Mouse (Mus musculus) E14TG2a.4 (cell line): ENCODE data around the gene Trpc7.

ENCODE experiments used
- H3K27me3 ChIP-seq: 2 replicates; pipeline ENCODE4 v1.6.1; 2014; ENCODE audit warnings: low read length, control low read depth; ENCODE audit not compliant: insufficient read depth
- H3K36me3 ChIP-seq: 2 replicates; pipeline ENCODE4 v1.6.1; 2014; ENCODE audit warnings: low read length, control low read depth; ENCODE audit not compliant: insufficient read depth
- H3K4me1 ChIP-seq: replicated peaks from 2 replicates; pipeline ENCODE4 v1.6.1; 2014; ENCODE audit warnings: low read depth, low read length, control low read depth
- H3K4me3 ChIP-seq: replicated peaks from 2 replicates; pipeline ENCODE4 v1.5.1; 2014; ENCODE audit warnings: mild to moderate bottlenecking, low read length
- H3K9me3 ChIP-seq: 2 replicates; pipeline ENCODE4 v1.6.1; 2014; ENCODE audit warnings: low read length, control low read depth
- CTCF ChIP-seq: conservative IDR thresholded peaks from 2 replicates; pipeline ENCODE4 v1.5.1; 2014; ENCODE audit warnings: low read length
- NANOG ChIP-seq: IDR thresholded peaks from 2 replicates; pipeline ENCODE4 v1.6.1; 2014; ENCODE audit warnings: borderline replicate concordance, low read length, mixed read lengths
- POU5F1 ChIP-seq: IDR thresholded peaks from 2 replicates; pipeline ENCODE4 v1.6.1; 2014; ENCODE audit warnings: low read length, borderline replicate concordance

Trpc7 gene

DNA sequence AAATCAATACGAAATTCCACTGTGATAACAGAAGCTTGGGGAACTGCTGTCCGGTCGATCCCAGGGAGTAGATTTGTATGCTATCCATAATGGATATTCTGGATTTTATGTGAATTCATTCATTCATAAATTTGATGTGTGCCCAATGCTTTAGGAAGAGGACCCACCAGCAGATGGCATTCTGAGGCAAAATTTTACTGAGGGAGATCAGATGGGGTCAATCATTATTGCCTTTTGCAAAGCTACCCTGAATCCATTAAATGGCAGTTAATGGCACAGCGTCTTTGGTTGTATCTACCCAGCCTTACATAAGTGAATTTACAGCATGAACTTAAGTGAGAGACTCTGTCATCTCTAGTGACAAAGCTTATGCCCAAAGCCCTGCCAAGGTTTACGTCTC lies 1.2 kb downstream of the Trpc7 start:
- Histone ChIP-seq H3K4me3 (no peak overlapping the region), H3K4me1 (peaks cover 4% of the 10 kb centered on the region; the same call in 1 of the 2 replicates), H3K36me3 (no peaks in the 10 kb centered on the region), H3K9me3 (no peaks in the 10 kb centered on the region), H3K27me3 (peaks cover 20% of the 10 kb centered on the region)
- TF ChIP-seq NANOG (no peak), CTCF (no peak), POU5F1 (no peak)

DNA sequence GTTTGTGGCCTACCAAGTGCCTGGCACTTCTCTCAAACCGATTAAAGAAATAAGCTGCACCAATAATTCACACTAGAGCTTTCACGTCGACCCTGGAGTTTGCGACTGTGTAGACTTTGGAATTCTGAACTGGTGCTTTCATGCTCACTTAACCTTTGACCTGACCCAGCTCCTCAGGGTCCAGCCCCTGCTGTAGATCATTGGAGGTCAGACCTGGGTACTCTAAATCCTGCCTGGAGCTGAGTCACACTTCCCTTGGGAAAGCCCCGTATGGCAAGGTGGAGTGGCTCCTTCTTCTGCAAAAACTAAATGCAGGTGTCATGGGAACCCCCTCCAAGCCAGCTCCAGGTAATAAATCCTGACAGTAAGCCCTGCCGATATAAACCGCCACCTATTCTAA lies 5.9 kb downstream of the Trpc7 start:
- Histone ChIP-seq H3K9me3 (no peaks in the 10 kb centered on the region), H3K27me3 (peaks cover 36% of the 10 kb centered on the region), H3K4me1 (peaks cover 23% of the 10 kb centered on the region), H3K4me3 (no peak overlapping the region), H3K36me3 (no peaks in the 10 kb centered on the region)
- no peak for TF ChIP-seq NANOG
- TF ChIP-seq POU5F1, result no peak
- TF ChIP-seq CTCF, result no peak

DNA sequence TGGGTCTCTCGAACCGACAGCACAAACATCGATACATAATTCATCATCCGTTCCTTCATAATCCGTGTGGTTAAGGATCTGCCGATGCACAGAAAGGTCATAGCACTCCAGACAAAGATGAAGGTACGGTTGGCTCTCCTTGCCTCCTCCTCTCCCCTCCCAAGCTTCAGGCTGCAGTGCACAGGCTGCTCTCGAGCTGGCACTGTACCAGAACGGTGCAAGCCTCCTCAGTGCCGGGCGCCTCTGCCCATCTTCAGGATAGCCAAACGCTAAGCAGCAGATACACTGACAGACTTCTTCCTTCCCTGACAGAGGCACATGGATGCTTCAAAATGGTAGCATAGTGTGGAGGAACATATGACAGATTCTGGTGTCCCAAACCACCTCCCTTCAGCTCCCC lies 12.9 kb downstream of the Trpc7 start:
- H3K4me3 ChIP-seq, result no peak overlapping the region
- H3K27me3 ChIP-seq, result peaks cover 12% of the 10 kb centered on the region
- no peak for TF ChIP-seq NANOG
- no peak for TF ChIP-seq CTCF
- TF ChIP-seq POU5F1, result no peak
- peaks cover 4% of the 10 kb centered on the region; the same call in 1 of the 2 replicates for H3K9me3 ChIP-seq
- H3K4me1 ChIP-seq, result peaks cover 24% of the 10 kb centered on the region
- no peaks in the 10 kb centered on the region for H3K36me3 ChIP-seq

DNA sequence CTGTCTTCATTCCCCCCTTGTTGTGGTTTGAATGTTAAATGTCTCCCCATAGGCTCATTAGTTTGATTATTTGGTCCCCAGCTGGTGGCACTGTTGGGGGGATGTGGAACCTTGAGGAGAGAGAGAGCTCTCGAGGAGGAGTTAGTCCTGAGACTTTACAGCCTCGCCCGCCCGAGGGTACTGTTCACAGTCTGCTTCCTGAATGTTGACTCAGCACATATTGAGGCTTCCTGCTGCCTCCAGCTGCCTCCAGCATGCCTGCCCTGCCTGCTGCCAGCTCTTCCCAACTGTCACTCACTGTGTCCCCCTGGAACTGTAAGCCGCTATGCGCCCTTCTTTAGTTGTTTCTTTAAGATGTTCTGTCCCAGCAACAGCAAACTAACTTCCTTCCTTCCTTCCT lies 31.2 kb downstream of the Trpc7 start:
- peaks cover 15% of the 10 kb centered on the region; the same call in 1 of the 2 replicates for H3K27me3 ChIP-seq
- no peaks in the 10 kb centered on the region for H3K9me3 ChIP-seq
- H3K4me3 ChIP-seq, result no peak overlapping the region
- H3K4me1 ChIP-seq, result peaks cover 12% of the 10 kb centered on the region; the same call in 1 of the 2 replicates
- TF ChIP-seq CTCF (no peak), POU5F1 (no peak), NANOG (no peak)
- H3K36me3 ChIP-seq, result no peaks in the 10 kb centered on the region

DNA sequence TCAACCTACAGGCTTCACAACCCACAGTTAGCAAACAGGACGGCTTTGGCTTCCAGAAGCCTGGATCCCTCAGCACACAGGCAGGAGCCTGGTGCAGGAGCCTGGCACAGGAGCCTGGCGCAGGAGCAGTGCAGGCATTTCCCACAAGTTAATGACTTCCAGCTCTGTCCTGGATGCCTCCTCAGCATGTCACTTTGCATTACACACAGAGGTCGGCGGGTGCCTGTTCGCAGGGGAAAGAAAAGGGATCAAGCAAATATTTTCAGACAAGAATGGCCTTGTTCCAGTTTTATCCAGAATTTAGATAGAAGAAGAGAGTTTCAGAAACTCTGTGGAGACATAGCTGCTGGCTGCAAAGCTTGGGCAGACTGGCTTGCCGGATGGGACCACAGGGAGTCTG lies 33.8 kb downstream of the Trpc7 start:
- Histone ChIP-seq H3K9me3 (no peaks in the 10 kb centered on the region), H3K36me3 (no peaks in the 10 kb centered on the region), H3K4me1 (peaks cover 12% of the 10 kb centered on the region; the same call in 1 of the 2 replicates), H3K4me3 (no peak overlapping the region), H3K27me3 (peaks cover 14% of the 10 kb centered on the region; the same call in 1 of the 2 replicates)
- TF ChIP-seq POU5F1 (no peak), CTCF (no peak), NANOG (no peak)

DNA sequence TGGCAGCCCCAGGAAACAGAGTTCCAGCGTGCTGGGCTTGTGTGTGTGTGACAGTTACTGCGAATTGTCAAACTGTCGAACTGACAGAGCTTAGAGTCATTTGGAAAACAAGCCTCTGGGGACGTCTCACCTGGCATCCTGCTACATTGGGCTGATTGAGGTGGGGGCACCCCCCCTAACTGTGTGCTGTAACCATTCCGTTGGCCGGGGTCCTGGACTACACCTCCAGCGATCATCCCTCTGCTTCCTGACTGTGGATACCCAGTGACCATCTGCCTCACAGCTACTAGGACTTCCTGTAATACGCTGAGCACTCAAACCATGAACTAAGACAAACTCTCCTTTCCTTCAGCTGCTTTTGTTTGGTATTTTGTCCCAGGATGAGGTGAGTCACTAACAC lies 41.3 kb downstream of the Trpc7 start:
- TF ChIP-seq NANOG (no peak), CTCF (no peak), POU5F1 (no peak)

DNA sequence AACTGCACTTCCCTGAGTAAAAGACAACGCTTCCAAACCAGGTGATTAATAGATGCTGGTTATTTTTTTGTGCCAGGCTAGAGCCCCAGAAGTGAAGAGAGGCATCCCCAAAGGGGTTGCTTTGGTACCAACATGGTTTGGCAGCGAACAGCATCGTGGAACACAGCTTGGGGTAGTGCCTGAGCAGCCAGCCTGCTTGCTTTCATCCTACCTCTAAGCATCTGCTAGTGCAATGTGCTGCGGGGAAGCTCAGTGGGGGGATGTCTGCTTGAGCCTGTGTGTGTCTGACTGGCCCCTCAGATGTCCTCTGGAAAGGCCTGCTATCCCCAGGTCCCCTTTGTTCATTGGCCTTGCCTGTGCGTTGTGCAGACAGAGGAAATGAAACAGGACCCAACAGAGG lies 42.4 kb downstream of the Trpc7 start:
- Histone ChIP-seq H3K4me1 (no peaks in the 10 kb centered on the region), H3K4me3 (no peak overlapping the region), H3K36me3 (no peaks in the 10 kb centered on the region), H3K9me3 (no peaks in the 10 kb centered on the region), H3K27me3 (peaks cover 2% of the 10 kb centered on the region; the same call in 1 of the 2 replicates)
- TF ChIP-seq CTCF, result no peak

More for the DNA sequence above, 41.3 kb downstream of the Trpc7 start:
- Histone ChIP-seq H3K27me3 (peaks cover 2% of the 10 kb centered on the region; the same call in 1 of the 2 replicates), H3K9me3 (no peaks in the 10 kb centered on the region), H3K4me3 (no peak overlapping the region), H3K4me1 (no peaks in the 10 kb centered on the region), H3K36me3 (no peaks in the 10 kb centered on the region)

DNA sequence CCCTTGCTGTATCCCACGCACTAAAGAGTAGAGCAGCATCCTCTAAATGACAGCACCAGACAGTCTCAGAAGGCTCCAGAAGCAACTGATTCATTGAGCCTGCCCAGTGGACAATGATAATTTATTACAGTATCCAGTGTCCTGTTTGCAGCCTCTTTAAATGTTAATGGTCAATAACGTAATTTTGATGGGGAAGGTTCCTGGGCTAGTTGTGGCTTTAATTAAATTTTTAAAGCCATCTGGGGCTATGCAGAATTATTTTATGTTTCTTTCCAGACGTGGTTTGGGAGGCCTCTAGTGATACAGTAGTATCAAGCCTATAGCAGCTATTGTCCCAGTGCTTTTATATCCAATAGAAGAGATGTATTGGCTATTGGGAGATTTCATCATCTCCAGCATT lies 49.9 kb downstream of the Trpc7 start:
- TF ChIP-seq CTCF (no peak), POU5F1 (no peak), NANOG (no peak)
- no peaks in the 10 kb centered on the region for H3K27me3 ChIP-seq
- no peaks in the 10 kb centered on the region for H3K4me1 ChIP-seq
- H3K36me3 ChIP-seq, result no peaks in the 10 kb centered on the region
- H3K9me3 ChIP-seq, result peaks cover 15% of the 10 kb centered on the region
- no peak overlapping the region for H3K4me3 ChIP-seq

DNA sequence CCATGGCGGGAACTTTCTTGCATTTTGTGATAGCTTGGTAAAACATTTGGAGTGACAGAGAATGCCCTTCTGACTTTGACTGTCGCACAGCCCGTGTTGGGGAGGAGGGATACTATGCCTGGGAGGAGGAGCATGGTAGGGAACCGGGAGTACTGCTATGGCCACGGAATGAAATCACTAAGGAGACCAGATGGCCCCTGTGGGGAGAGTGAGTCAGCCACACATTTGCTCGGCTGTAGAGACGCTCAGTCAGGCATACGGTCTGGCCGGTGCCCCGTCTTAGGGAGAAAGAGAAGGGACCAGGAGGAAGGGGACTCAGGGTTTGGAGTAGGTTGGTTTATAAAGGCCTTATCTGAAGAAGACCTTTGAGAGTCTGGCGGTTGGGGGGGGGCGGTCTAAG lies 80.3 kb downstream of the Trpc7 start:
- Histone ChIP-seq H3K4me3 (no peak overlapping the region), H3K36me3 (no peaks in the 10 kb centered on the region), H3K4me1 (no peaks in the 10 kb centered on the region), H3K9me3 (no peaks in the 10 kb centered on the region), H3K27me3 (0 out of 2 replicates have a peak, but pooled peaks cover 2% of the 10 kb centered on the region)
- TF ChIP-seq CTCF, result no peak
- TF ChIP-seq POU5F1, result no peak
- TF ChIP-seq NANOG, result no peak
